Mouse (Mus musculus): ENCODE measurements around the gene Acp6. TPM values are rescaled to one million over a fixed set of nuclear protein-coding genes. Genes with fewer than 3 reads are reported as not detected.

The Acp6 gene
- polyA plus RNA-seq, 1 experiment from 2014 or later = 50.1 TPM

- no peak overlapping the region for H3K4me2 ChIP-seq (replicated peaks)
- WGBS = 53% methylated on average over 5 of the region's 5 CpGs
Observed at GRCm38 (mm10) chr3:97201943-97202342, 43.4 kb downstream of the Acp6 start.

GRCm38 (mm10) chr3:97203880-97204279 is 45.3 kb downstream of the Acp6 start:
- no peaks in the 10 kb centered on the region for H3K9me3 ChIP-seq
- H3K27ac ChIP-seq = no peak overlapping the region
- no peaks in the 10 kb centered on the region for H3K27me3 ChIP-seq (replicated peaks)
- no peak overlapping the region for H3K4me3 ChIP-seq (replicated peaks)
- peaks cover 19% of the 10 kb centered on the region for H3K36me3 ChIP-seq
- no peak overlapping the region for H3K9ac ChIP-seq
- ATAC-seq = no peak
- whole genome bisulfite sequencing = 62% methylated on average over 14 of the region's 14 CpGs
- H3K4me1 ChIP-seq (replicated peaks) = peaks cover 8% of the 10 kb centered on the region; the same call in 1 of the 2 replicates
- H3K4me2 ChIP-seq (replicated peaks) = no peak overlapping the region

More at GRCm38 (mm10) chr3:97201943-97202342, 43.4 kb downstream of the Acp6 start:
- H3K36me3 ChIP-seq = peaks cover 11% of the 10 kb centered on the region
- H3K9ac ChIP-seq = no peak overlapping the region
- no peak overlapping the region for H3K4me3 ChIP-seq (replicated peaks)
- ATAC-seq = peak; percentile 30; the same call in 1 of the 2 replicates
- no peaks in the 10 kb centered on the region for H3K9me3 ChIP-seq
- H3K27me3 ChIP-seq (replicated peaks) = no peaks in the 10 kb centered on the region
- no peak overlapping the region for H3K27ac ChIP-seq
- H3K4me1 ChIP-seq (replicated peaks) = 0 out of 2 replicates have a peak, but pooled peaks cover 3% of the 10 kb centered on the region

DNA sequence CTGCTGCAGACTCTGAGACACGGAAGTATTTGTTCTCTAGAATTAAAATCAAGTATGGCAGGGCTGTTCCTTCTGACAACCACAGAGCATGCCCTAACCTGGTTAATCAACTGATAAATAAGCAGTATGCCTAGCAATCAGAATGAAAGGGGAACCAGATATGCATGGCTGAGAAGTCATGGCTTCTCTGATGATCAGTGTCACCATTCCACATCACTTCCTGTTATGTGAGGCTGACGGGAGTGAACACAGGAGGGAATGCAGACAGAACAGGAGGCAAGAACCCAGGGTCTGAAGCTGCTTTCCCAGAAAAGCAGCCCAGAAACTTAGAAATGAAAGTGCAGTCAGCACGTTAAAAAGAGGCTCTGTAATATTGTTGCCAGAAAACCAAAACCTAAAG is 47.9 kb downstream of the Acp6 start:
- no peak for ATAC-seq
- peaks cover 34% of the 10 kb centered on the region for H3K36me3 ChIP-seq
- WGBS = 67% methylated on average over 3 of the region's 3 CpGs

DNA sequence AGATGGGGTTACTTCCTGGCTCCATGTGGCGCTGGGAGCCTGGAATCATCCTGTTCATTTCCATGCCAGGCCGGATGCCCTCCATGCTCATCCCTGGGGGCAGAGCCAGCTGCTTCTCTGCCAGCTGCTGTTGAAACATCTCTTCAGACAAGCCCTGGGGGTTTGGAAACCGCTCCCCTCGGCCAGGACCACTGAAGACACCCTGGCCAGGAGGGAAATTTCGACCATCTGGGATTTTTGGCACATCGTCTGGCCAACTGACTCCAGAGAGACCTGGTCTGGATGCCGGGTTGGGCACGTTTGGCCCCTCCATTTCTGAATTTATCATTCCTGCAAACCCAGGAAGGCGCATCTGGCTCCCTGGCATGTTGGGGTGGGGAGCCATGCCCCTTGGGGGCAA is 50.8 kb downstream of the Acp6 start:
- Histone ChIP-seq H3K27ac (no peak overlapping the region), H3K36me3 (peaks cover 47% of the 10 kb centered on the region)
- no peak for ATAC-seq

More for the DNA sequence above, 47.9 kb downstream of the Acp6 start:
- Histone ChIP-seq H3K9ac (no peak overlapping the region), H3K4me2 (replicated peaks) (no peak overlapping the region), H3K27me3 (replicated peaks) (no peaks in the 10 kb centered on the region), H3K27ac (no peak overlapping the region), H3K4me1 (replicated peaks) (peaks cover 6% of the 10 kb centered on the region; the same call in 1 of the 2 replicates), H3K4me3 (replicated peaks) (no peak overlapping the region), H3K9me3 (no peaks in the 10 kb centered on the region)

DNA sequence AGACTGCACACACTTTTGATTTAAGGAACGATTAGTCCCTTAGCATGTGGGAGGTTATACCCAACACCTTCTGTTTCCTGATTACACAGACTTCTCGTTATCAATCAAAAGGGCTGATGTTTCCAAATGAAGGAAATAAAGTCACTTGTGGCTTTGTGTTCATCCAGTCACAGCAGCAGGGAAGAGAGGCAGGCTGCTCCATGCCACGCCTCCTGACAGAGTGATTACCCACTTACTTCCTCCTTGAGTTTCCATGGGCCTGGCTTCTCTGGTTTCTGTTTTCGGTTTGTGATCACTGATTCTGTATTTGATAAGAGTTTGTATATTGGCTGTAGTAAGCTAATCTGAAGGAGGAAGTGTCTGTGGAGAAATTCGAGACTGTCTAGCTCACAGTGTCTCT is 52.6 kb downstream of the Acp6 start:
- H3K36me3 ChIP-seq = peaks cover 42% of the 10 kb centered on the region
- no peak overlapping the region for H3K9ac ChIP-seq
- ATAC-seq = peak; percentile 82
- peaks cover 6% of the 10 kb centered on the region; the same call in 1 of the 2 replicates for H3K4me1 ChIP-seq (replicated peaks)
- H3K4me3 ChIP-seq (replicated peaks) = no peak overlapping the region
- H3K27ac ChIP-seq = no peak overlapping the region
- WGBS = 67% methylated on average over 5 of the region's 5 CpGs
- no peaks in the 10 kb centered on the region for H3K9me3 ChIP-seq
- no peaks in the 10 kb centered on the region for H3K27me3 ChIP-seq (replicated peaks)
- H3K4me2 ChIP-seq (replicated peaks) = no peak overlapping the region

More for the DNA sequence above, 50.8 kb downstream of the Acp6 start:
- 90% methylated on average over 9 of the region's 9 CpGs for WGBS
- Histone ChIP-seq H3K9me3 (no peaks in the 10 kb centered on the region), H3K4me3 (replicated peaks) (no peak overlapping the region), H3K4me2 (replicated peaks) (no peak overlapping the region), H3K4me1 (replicated peaks) (peaks cover 6% of the 10 kb centered on the region; the same call in 1 of the 2 replicates), H3K9ac (no peak overlapping the region), H3K27me3 (replicated peaks) (no peaks in the 10 kb centered on the region)

DNA sequence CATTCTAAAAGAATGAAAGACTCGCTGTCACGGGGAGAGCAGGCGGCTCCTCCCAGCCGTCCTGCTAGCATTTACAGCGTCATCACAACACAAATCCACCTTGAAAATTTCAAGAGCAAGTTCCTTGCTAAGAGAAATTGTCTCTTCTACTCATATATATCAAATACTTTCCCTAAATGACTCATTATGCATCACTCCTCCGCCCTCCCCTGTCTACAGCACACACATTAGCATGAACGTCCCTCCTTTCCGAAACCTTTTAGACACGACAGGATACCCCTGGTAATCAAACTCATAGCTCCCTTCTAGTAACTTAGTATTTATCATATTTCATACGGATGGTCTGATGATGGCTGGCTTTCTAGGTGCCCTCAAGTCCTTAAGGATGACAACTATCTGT is 55.3 kb downstream of the Acp6 start:
- Histone ChIP-seq H3K4me1 (replicated peaks) (no peaks in the 10 kb centered on the region), H3K27ac (no peak overlapping the region), H3K4me2 (replicated peaks) (no peak overlapping the region), H3K36me3 (peaks cover 36% of the 10 kb centered on the region), H3K9me3 (no peaks in the 10 kb centered on the region), H3K27me3 (replicated peaks) (no peaks in the 10 kb centered on the region), H3K4me3 (replicated peaks) (no peak overlapping the region), H3K9ac (no peak overlapping the region)
- ATAC-seq = no peak
- 86% methylated on average over 10 of the region's 10 CpGs for WGBS

DNA sequence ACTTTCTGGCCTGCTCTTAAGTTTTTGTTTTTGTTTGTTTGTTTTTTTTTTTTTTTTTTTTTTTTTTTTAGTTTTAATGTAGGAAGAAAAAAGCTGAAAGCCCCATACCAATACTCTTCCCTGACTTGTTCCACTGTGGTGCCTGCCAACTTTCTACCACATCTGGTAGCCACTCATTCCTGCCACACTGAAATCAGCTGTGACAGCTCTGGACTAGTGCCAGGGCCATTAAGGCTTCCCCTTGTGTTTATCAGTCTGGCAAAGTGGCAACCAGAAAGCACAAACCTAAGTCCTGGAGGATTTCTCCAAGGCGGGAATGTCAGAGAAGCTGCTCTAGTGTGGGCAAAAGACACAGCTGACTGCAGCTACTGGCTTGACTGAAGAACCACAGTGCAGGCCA is 55.9 kb downstream of the Acp6 start:
- no peak overlapping the region for H3K27ac ChIP-seq

GRCm38 (mm10) chr3:97215526-97215925 is 56.9 kb downstream of the Acp6 start:
- no peak for ATAC-seq
- Histone ChIP-seq H3K4me1 (replicated peaks) (no peaks in the 10 kb centered on the region), H3K9ac (no peak overlapping the region), H3K27me3 (replicated peaks) (no peaks in the 10 kb centered on the region), H3K27ac (no peak overlapping the region), H3K9me3 (no peaks in the 10 kb centered on the region), H3K36me3 (peaks cover 28% of the 10 kb centered on the region), H3K4me2 (replicated peaks) (no peak overlapping the region), H3K4me3 (replicated peaks) (no peak overlapping the region)
- WGBS = 42% methylated on average over 3 of the region's 3 CpGs

More for the DNA sequence above, 55.9 kb downstream of the Acp6 start:
- Histone ChIP-seq H3K27me3 (replicated peaks) (no peaks in the 10 kb centered on the region), H3K9ac (no peak overlapping the region), H3K36me3 (peaks cover 36% of the 10 kb centered on the region), H3K4me1 (replicated peaks) (no peaks in the 10 kb centered on the region), H3K9me3 (no peaks in the 10 kb centered on the region), H3K4me3 (replicated peaks) (no peak overlapping the region), H3K4me2 (replicated peaks) (no peak overlapping the region)
- WGBS = 72% methylated on average over 1 of the region's 1 CpGs
- ATAC-seq = no peak

GRCm38 (mm10) chr3:97223261-97223660 is 64.7 kb downstream of the Acp6 start:
- H3K36me3 ChIP-seq = peaks cover 9% of the 10 kb centered on the region
- H3K27me3 ChIP-seq (replicated peaks) = no peaks in the 10 kb centered on the region
- no peak for ATAC-seq
- H3K9ac ChIP-seq = no peak overlapping the region
- peaks cover 20% of the 10 kb centered on the region for H3K4me1 ChIP-seq (replicated peaks)
- H3K27ac ChIP-seq = no peak overlapping the region
- 83% methylated on average over 9 of the region's 9 CpGs for WGBS
- H3K4me2 ChIP-seq (replicated peaks) = no peak overlapping the region
- H3K9me3 ChIP-seq = no peaks in the 10 kb centered on the region
- no peak overlapping the region for H3K4me3 ChIP-seq (replicated peaks)

DNA sequence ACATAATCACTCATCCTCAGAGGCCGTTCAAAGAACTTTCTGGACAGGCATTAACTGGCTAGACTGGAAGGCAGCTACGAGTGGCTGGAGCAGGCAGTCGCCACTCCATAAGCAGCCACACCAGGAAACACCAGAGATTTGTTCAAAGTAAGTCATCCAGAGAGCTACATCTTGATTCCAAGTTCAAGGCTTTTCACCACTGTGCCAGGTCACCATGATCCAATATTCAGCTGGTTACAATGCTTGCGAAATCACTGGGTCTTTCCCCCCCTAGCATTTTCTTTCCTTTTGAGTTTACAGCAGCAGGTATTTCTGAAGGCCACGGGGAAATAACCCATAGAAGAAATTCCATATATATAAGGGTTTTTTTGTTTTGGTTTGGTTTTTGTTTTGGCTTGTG is 66.7 kb downstream of the Acp6 start:
- no peak overlapping the region for H3K9ac ChIP-seq
- H3K4me2 ChIP-seq (replicated peaks) = no peak overlapping the region
- no peaks in the 10 kb centered on the region for H3K9me3 ChIP-seq
- no peak overlapping the region for H3K4me3 ChIP-seq (replicated peaks)
- no peak overlapping the region for H3K27ac ChIP-seq
- H3K36me3 ChIP-seq = no peaks in the 10 kb centered on the region; the same call in 1 of the 2 replicates
- ATAC-seq = no peak
- H3K27me3 ChIP-seq (replicated peaks) = no peaks in the 10 kb centered on the region
- 63% methylated on average over 5 of the region's 5 CpGs for WGBS
- H3K4me1 ChIP-seq (replicated peaks) = peaks cover 25% of the 10 kb centered on the region

DNA sequence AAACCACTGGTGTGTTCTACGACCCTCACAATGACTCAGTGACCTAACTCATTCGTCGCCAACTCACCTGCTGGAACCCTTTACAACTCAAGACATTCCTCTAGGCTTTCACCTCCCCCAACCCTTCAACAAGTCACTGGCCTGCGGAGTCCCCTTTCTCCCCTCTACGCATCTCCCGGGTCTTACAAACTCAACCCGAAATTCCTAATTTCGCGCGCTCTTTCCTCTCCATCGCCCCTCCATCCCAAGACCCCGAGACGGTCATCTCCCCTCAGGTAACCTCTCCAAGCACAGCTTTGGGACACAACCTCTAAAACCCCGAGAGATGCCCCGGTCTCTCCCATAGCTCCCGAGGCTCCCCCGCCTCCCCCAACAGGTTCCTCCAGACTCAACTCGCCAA is 68.1 kb downstream of the Acp6 start:
- Histone ChIP-seq H3K9ac (peak overlapping the region; percentile 85), H3K4me2 (replicated peaks) (peak overlapping the region; percentile 70), H3K27ac (peak overlapping the region; percentile 90), H3K4me1 (replicated peaks) (peaks cover 25% of the 10 kb centered on the region), H3K9me3 (no peaks in the 10 kb centered on the region), H3K27me3 (replicated peaks) (no peaks in the 10 kb centered on the region), H3K4me3 (replicated peaks) (peak overlapping the region; percentile 84), H3K36me3 (no peaks in the 10 kb centered on the region)
- WGBS = under 1% methylated on average over 18 of the region's 18 CpGs
- ATAC-seq = no peak
